Mouse (Mus musculus): ENCODE data around the gene Aftph.

DNA sequence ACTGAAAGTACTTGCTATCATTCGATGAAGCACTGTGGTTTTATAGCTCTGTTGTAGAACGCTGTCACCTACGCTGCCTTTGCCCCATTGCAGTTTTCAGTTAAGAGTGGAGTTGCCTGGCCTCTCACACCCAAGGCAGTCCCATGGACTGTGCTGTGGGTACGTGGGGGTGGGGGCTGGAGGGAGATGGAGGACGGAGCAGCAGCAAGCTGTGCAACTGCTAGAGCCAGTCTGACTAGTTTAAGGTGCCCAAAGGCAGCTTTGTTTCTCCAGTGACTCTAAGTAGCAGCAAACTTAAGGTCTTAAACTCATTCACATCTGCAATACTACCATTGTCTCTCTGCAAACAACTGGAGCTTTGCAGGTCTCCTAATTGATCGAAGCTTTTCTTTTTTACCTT, 105.7 kb downstream of the Aftph start:
- TF ChIP-seq CTCF (conservative IDR thresholded peaks at IDR 0.05; ENCODE audit: low read length) (no peak), NANOG (IDR thresholded peaks at IDR 0.05; ENCODE audit: borderline replicate concordance, low read length) (no peak)
